8 mouse cellular contexts compared by ENCODE assay signal in the genomic region with DNA sequence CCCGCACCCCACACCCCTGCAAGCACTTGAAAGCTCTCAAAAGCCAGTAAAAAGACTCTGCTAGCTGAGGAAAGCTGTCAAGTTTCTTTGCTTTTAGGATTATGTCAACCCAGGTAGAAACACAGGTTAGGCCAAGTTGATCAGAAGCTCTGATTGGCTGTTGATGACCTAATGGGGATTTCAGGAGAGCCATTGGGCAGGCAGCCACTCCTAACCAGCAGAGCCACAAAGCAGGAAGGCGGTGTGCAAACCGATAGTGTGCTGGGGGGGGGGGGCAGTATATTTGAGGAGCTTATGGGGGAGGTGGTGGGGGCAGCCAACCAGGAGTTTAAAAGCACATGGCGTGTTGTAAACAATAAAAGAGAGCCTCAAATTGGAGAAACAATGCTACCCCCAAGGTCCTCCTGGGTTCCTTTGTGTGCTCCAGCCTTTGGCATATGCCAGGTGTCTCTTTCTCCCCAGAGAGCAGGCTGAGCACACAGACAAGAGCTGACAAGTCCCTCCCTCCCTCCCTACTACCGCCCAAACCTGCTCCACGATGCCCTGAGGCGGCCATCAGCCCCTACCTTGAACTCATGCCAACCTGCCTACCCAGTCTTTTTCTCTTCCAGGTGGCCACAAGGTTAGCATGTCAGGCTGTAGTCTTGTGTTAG. TPM values are rescaled to one million over a fixed set of nuclear protein-coding genes. Genes with fewer than 3 reads are reported as not detected.
A peak's percentile ranks its signal among the peaks of the same experiment; 100 is the strongest.
DNase-seq lines count a peak whose midpoint lies in the region; ATAC-seq and TF ChIP-seq lines count a peak whose summit lies in the region.

No protein-coding gene starts in this region.

- no peak for DNase-seq in neural tube, embryonic 10.5 days (ENCODE audit: extremely low spot score, low spot score)
- peak; percentile 40 for DNase-seq in kidney, adult 9 months
- peak; percentile 74 for DNase-seq in lung, embryonic 14.5 days
- DNase-seq in urinary bladder, postnatal 25 days (ENCODE audit: low spot score): peak; percentile 45
- no peak for DNase-seq in liver, embryonic 11.5 days (ENCODE audit: low spot score)

- H3K9ac ChIP-seq in neural tube, embryonic 13.5 days: no peak overlapping the region
- no peak overlapping the region for H3K9ac ChIP-seq in lung, embryonic 14.5 days
- no peak overlapping the region for H3K9ac ChIP-seq in midbrain, embryonic 13.5 days (replicated peaks)
- H3K9ac ChIP-seq in forebrain, embryonic 16.5 days (replicated peaks; ENCODE audit: low read depth, low read length): no peak overlapping the region
- H3K9ac ChIP-seq in liver, embryonic 11.5 days (ENCODE audit: low read depth, low read length): no peak overlapping the region

- WGBS in neural tube, embryonic 13.5 days: 66% methylated on average over 7 of the region's 7 CpGs
- 45% methylated on average over 7 of the region's 7 CpGs for WGBS in lung, embryonic 14.5 days
- WGBS in midbrain, embryonic 13.5 days: 74% methylated on average over 7 of the region's 7 CpGs
- WGBS in forebrain, embryonic 16.5 days: 47% methylated on average over 7 of the region's 7 CpGs
- WGBS in liver, embryonic 11.5 days: 73% methylated on average over 7 of the region's 7 CpGs

- no peaks in the 10 kb centered on the region for H3K36me3 ChIP-seq in neural tube, embryonic 13.5 days
- H3K36me3 ChIP-seq in lung, embryonic 14.5 days (ENCODE audit: insufficient read depth): no peaks in the 10 kb centered on the region
- no peaks in the 10 kb centered on the region for H3K36me3 ChIP-seq in midbrain, embryonic 13.5 days
- no peaks in the 10 kb centered on the region for H3K36me3 ChIP-seq in forebrain, embryonic 16.5 days (ENCODE audit: control insufficient read depth, insufficient read depth)
- H3K36me3 ChIP-seq in liver, embryonic 11.5 days (ENCODE audit: control insufficient read depth, insufficient read depth, low read length): no peaks in the 10 kb centered on the region

- H3K27ac ChIP-seq in neural tube, embryonic 13.5 days (replicated peaks): no peak overlapping the region
- H3K27ac ChIP-seq in lung, embryonic 14.5 days (ENCODE audit: low read depth): peak overlapping the region; percentile 94
- no peak overlapping the region for H3K27ac ChIP-seq in midbrain, embryonic 13.5 days
- H3K27ac ChIP-seq in forebrain, embryonic 16.5 days (ENCODE audit: low read length): no peak overlapping the region
- H3K27ac ChIP-seq in liver, embryonic 11.5 days (ENCODE audit: low read depth, low read length): no peak overlapping the region

- ATAC-seq in neural tube, embryonic 13.5 days (ENCODE audit: low read depth): 0 out of 2 replicates have a peak, but pooled peaks have one; percentile 19
- ATAC-seq in lung, embryonic 14.5 days (ENCODE audit: insufficient read depth): peak; percentile 90
- ATAC-seq in midbrain, embryonic 13.5 days: no peak
- no peak for ATAC-seq in forebrain, embryonic 16.5 days
- ATAC-seq in liver, embryonic 11.5 days (replicated peaks; ENCODE audit: low FRiP score): no peak

- no peak overlapping the region for H3K4me3 ChIP-seq in neural tube, embryonic 13.5 days
- no peak overlapping the region for H3K4me3 ChIP-seq in lung, embryonic 14.5 days (ENCODE audit: low read depth, low read length)
- H3K4me3 ChIP-seq in midbrain, embryonic 13.5 days (replicated peaks): no peak overlapping the region
- H3K4me3 ChIP-seq in forebrain, embryonic 16.5 days (replicated peaks; ENCODE audit: low read length): no peak overlapping the region
- H3K4me3 ChIP-seq in liver, embryonic 11.5 days (ENCODE audit: low read depth, low read length): no peak overlapping the region

- no peak overlapping the region for H3K4me2 ChIP-seq in neural tube, embryonic 13.5 days
- peak overlapping the region; percentile 10; the same call in 1 of the 2 replicates for H3K4me2 ChIP-seq in lung, embryonic 14.5 days
- no peak overlapping the region for H3K4me2 ChIP-seq in midbrain, embryonic 13.5 days (replicated peaks)
- H3K4me2 ChIP-seq in forebrain, embryonic 16.5 days (ENCODE audit: low read length): no peak overlapping the region
- no peak overlapping the region for H3K4me2 ChIP-seq in liver, embryonic 11.5 days

- no peaks in the 10 kb centered on the region for H3K9me3 ChIP-seq in neural tube, embryonic 13.5 days
- H3K9me3 ChIP-seq in lung, embryonic 14.5 days (ENCODE audit: low read depth, low read length): no peaks in the 10 kb centered on the region
- no peaks in the 10 kb centered on the region for H3K9me3 ChIP-seq in midbrain, embryonic 13.5 days
- no peaks in the 10 kb centered on the region for H3K9me3 ChIP-seq in forebrain, embryonic 16.5 days (ENCODE audit: control insufficient read depth, low read length)
- no peaks in the 10 kb centered on the region for H3K9me3 ChIP-seq in liver, embryonic 11.5 days (ENCODE audit: control insufficient read depth, low read length)

- peaks cover 12% of the 10 kb centered on the region; the same call in 1 of the 2 replicates for H3K4me1 ChIP-seq in neural tube, embryonic 13.5 days (replicated peaks)
- peaks cover 3% of the 10 kb centered on the region; the same call in 1 of the 2 replicates for H3K4me1 ChIP-seq in lung, embryonic 14.5 days (ENCODE audit: insufficient read depth)
- no peaks in the 10 kb centered on the region for H3K4me1 ChIP-seq in midbrain, embryonic 13.5 days (replicated peaks)
- H3K4me1 ChIP-seq in forebrain, embryonic 16.5 days (replicated peaks; ENCODE audit: control insufficient read depth, insufficient read depth, low read length): peaks cover 4% of the 10 kb centered on the region; the same call in 1 of the 2 replicates
- no peaks in the 10 kb centered on the region for H3K4me1 ChIP-seq in liver, embryonic 11.5 days (replicated peaks; ENCODE audit: control insufficient read depth, insufficient read depth, low read length)

- H3K27me3 ChIP-seq in neural tube, embryonic 13.5 days: no peaks in the 10 kb centered on the region
- no peaks in the 10 kb centered on the region for H3K27me3 ChIP-seq in lung, embryonic 14.5 days (ENCODE audit: insufficient read depth, low read length)
- H3K27me3 ChIP-seq in midbrain, embryonic 13.5 days: no peaks in the 10 kb centered on the region
- H3K27me3 ChIP-seq in forebrain, embryonic 16.5 days (replicated peaks; ENCODE audit: control insufficient read depth, insufficient read depth, low read length): no peaks in the 10 kb centered on the region
- no peaks in the 10 kb centered on the region for H3K27me3 ChIP-seq in liver, embryonic 11.5 days (replicated peaks; ENCODE audit: control insufficient read depth, insufficient read depth, low read length)

- TF ChIP-seq CTCF in lung, embryonic 14.5 days (IDR thresholded peaks at IDR 0.05; ENCODE audit: low read depth): no peak

RNA-seq across cellular contexts. Expression of a gene that starts 18.3 kb away (rescaled TPM):
- polyA plus RNA-seq in neural tube, embryonic 13.5 days (2015; fragmentation: Nextera tagmentation; extraction: Ambion mirVana): 60.6 and 65.2 TPM in 2 replicates
- 101 and 111 TPM in 2 replicates for polyA plus RNA-seq in lung, embryonic 14.5 days (2014; fragmentation: Nextera tagmentation; extraction: Ambion mirVana)
- polyA plus RNA-seq in midbrain, embryonic 13.5 days (2015; fragmentation: Nextera tagmentation; extraction: Ambion mirVana): 62.4 and 66.2 TPM in 2 replicates
- 74.3 and 79.0 TPM in 2 replicates for polyA plus RNA-seq in forebrain, embryonic 16.5 days (2015; fragmentation: Nextera tagmentation; extraction: Ambion mirVana)
- polyA plus RNA-seq in liver, embryonic 11.5 days (2014; fragmentation: Nextera tagmentation; extraction: Ambion mirVana): 34.3 and 37.8 TPM in 2 replicates

RNA-seq across cellular contexts. Expression of a gene that starts 49.6 kb away (rescaled TPM):
- polyA plus RNA-seq in neural tube, embryonic 13.5 days (2015; fragmentation: Nextera tagmentation; extraction: Ambion mirVana): 43.2 and 45.4 TPM in 2 replicates
- 76.2 and 76.7 TPM in 2 replicates for polyA plus RNA-seq in lung, embryonic 14.5 days (2014; fragmentation: Nextera tagmentation; extraction: Ambion mirVana)
- 50.8 and 55.5 TPM in 2 replicates for polyA plus RNA-seq in midbrain, embryonic 13.5 days (2015; fragmentation: Nextera tagmentation; extraction: Ambion mirVana)
- polyA plus RNA-seq in forebrain, embryonic 16.5 days (2015; fragmentation: Nextera tagmentation; extraction: Ambion mirVana): 54.2 and 58.2 TPM in 2 replicates
- polyA plus RNA-seq in liver, embryonic 11.5 days (2014; fragmentation: Nextera tagmentation; extraction: Ambion mirVana): 70.3 and 73.4 TPM in 2 replicates

Comparison
In these comparisons a context has a peak if more than half of its experiments do, and no peak if none do; other contexts are left out.
1. ATAC-seq: peak in neural tube, embryonic 13.5 days (single experiment) and lung, embryonic 14.5 days (single experiment); none in midbrain, embryonic 13.5 days (single experiment), forebrain, embryonic 16.5 days (single experiment) and liver, embryonic 11.5 days (single experiment).
2. DNase-seq: peak in kidney, adult 9 months (single experiment), lung, embryonic 14.5 days (single experiment) and urinary bladder, postnatal 25 days (single experiment); none in neural tube, embryonic 10.5 days (single experiment) and liver, embryonic 11.5 days (single experiment).